Mouse (Mus musculus): ENCODE results near the gene P3h3.
A peak's percentile ranks its signal among the peaks of the same experiment; 100 is the strongest.
"Not testable (repeated sequence)": the region's sequence is repeated elsewhere in the genome, so short reads cannot be mapped to it uniquely, and the experiment has no call there.

Gene P3h3

GRCm38 (mm10) chr6:124865766-124866362 lies 8.3 kb upstream of the P3h3 start:
- no peak for DNase-seq

- DNase-seq = peak; percentile 78
Measured at GRCm38 (mm10) chr6:124863658-124864298, 6.2 kb upstream of the P3h3 start, which contains the start of gene Gpr162. Gene Gpr162, minus strand, starts transcription at chr6:124863983.

DNA sequence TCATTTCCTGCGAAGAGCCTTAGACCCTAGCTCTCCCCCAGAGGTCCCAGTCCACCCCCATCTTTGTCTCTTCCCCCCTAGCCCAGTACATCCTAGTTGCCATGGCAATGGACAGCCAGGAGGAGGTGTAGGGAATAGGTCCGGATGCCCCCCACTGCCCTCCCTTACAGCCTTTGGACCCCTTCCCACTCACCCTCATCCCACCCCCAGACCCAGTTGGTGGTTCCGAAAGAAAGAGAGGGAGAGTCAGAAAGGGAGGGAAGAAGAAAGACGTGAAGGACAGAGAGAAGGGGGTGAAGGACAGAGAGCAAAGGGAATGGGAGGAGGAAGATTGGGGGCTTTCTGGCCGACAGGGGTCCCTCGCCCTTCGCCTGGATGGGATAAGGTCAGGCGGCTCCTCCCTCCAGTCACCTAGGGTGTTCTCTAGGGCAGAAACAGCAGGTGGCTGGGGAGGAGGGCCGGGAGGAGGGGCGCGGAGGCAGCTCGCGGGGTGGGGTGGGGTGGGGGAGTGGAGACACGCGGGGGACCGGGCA lies 5.6 kb upstream of the P3h3 start:
- DNase-seq = peak; percentile 25

DNA sequence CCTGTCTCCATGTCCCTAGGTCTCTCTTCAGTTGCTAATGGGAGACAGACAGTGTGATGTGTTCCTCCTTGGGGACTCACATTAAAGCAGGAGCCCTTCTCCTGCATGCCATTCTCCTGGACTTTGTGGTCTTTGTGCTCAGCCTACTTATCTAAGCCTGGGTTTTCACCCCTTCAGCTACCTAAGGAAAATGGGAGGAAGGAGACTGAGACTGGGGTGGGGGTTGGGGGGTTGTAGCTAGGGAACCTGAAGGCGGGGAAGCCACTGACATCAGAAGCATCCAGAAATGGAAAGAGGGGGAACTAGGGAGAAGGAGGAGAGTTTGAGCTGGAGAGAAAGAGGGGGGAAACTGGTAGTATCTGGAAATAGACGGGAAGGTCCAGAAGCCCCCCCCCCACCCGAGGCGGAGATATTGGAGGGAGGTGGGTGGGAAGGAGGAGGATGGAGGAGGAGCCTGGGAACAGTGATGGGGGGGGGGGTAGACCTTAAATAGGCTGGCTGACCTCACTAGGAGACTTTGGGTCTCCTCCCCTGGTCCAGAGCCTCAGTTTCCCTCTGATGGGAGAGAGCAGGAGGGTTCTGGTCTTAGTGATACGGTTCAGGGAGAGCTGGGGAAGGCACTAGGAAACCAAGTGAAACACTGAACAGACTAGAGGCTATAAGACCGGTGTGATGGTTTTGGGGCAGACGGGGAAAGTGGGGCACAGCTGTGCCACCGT lies 5.0 kb upstream of the P3h3 start:
- DNase-seq = peak; percentile 32

- DNase-seq = no peak
Measured at GRCm38 (mm10) chr6:124861802-124862201, 4.2 kb upstream of the P3h3 start.

DNA sequence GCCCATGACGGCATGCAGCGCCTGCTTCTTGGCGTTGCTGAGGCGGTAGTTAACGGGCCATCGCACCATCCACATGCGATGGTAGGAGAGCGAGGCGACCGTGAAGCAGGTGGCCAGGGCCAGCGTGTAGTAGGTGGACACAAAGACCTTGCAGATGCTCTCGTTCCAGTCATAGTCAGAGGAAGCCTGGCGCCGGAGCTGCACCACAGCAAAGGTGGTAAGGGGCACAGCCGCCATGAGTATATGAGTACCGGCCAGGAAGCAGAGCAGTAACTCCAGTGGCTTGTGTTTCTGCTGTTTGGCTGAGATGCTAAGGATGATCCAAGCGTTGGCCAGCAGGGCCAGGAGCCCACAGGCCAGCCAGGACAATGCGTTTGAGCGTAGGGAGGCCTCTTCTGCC lies 3.7 kb upstream of the P3h3 start:
- DNase-seq = no peak

DNA sequence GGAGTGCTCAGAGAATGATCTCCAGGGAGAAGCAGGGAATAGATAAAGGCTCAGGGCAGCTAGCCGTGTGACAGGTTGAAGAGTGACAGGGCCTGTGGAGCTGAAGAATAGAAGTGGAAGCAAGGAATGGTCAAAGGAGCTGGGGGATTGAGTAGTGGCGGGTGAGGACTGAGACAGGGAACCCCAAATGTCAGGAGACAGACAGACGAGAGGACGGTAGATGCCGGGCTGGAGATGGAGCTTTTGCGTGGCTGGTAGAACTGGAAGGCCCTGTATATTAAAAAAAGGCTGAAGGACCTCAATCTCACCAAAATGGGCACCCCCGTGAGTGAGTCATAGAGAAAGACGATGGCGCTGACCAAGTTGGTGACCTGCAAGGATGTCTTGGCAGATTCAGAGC lies 3.0 kb upstream of the P3h3 start:
- peak; percentile 27 for DNase-seq

DNA sequence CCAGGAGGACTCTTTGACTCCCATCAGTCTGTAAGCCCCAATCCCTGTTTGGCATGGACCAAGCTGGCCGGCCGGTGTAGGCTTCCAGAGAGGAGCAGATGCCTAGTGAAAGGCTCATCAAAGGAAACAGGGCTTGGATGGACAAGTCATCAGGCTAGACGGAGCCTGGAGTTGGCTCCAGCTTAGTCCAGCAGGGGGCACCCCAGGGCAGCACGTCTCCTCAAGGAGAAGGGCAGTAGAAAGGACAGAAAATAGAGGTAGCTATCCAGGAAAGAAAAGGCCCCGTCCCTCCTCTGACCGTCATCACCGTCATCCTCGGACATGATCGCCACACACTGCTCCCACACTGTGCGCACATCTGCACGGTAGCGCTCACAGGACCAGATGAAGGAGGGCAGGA lies 2.2 kb upstream of the P3h3 start:
- peak; percentile 83 for DNase-seq

DNA sequence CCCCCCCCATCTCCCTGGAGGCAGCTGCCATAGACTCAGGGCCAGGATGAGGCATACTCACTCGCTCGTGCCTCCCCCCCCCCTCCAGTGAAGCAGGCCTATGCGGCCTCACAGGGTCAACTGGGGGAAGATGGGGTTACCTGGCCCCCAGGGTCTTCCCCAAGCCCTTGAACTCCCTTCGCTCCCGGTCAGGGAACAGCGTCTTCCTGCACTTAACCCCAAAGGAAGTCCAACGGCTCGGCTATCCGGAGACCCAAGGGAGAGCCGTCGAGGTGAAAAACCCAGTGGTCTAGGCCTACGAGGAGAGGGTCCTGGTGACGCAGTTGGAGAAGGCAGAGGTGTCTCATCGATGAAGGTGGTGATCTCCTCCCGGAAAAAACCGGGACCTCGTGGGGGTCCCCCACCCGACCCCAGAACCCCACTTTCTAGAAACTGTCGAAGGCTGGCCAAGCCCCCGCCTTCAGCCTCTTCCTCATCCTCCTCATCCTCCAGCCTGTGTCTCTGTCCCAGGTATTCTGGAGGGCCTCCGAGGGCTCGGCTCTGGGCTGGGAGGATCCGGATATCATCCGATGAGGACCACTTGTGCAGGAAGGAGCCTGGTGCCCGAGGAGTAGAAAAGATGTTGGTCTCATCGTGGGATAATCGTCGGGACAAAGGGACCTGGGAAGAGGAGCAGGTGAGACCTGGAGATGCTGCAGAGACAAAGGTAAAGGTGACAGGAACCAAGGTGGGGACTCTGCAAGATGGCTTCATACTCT lies 1.2 kb upstream of the P3h3 start:
- DNase-seq = no peak

GRCm38 (mm10) chr6:124857840-124858530 lies 433 bp upstream of the P3h3 start:
- DNase-seq = peak; percentile 37

DNA sequence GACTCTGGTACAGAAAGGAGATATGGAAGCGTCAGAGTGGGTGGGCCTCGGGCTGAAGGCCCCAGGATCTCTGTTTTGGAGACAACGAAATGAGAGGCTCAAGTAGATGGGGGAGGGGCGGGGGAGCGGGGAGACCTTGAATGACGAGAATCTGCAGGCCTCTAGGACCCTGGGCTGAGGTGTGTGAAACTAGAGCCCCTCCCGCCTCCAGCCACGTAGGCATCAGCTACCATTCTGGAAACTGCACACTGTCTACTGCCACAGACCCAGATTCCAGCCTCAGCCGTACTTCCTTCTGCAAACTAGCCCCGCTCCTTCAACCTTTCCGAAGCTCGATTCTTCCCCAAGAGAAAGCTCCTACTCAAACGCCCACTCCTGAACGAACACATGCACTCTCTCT lies 1.2 kb downstream of the P3h3 start:
- peak; percentile 49 for DNase-seq

- DNase-seq = no peak
Measured at GRCm38 (mm10) chr6:124854647-124855046, 2.9 kb downstream of the P3h3 start.

DNA sequence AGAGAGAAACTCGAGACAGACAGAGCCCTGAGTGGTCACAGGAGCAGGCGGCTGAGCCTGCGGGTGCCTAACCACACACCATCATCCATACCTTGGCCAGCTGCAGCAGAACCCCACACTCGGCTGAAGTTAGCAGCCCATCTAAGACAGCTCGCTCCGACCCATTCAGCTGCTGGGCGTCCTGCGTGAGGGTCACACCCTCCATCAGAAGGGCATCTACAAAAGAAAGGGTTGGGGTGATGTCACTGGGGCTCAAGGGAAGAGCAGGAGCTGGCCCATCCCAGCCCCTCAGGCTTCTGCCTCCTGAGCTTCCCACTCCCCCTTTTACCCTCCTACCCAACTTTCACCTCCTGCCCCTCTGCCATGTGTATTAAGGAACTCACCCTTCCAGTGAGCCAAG lies 7.0 kb downstream of the P3h3 start:
- DNase-seq = no peak

- DNase-seq = peak; percentile 84
Measured at GRCm38 (mm10) chr6:124847305-124847704, 10.2 kb downstream of the P3h3 start.

DNA sequence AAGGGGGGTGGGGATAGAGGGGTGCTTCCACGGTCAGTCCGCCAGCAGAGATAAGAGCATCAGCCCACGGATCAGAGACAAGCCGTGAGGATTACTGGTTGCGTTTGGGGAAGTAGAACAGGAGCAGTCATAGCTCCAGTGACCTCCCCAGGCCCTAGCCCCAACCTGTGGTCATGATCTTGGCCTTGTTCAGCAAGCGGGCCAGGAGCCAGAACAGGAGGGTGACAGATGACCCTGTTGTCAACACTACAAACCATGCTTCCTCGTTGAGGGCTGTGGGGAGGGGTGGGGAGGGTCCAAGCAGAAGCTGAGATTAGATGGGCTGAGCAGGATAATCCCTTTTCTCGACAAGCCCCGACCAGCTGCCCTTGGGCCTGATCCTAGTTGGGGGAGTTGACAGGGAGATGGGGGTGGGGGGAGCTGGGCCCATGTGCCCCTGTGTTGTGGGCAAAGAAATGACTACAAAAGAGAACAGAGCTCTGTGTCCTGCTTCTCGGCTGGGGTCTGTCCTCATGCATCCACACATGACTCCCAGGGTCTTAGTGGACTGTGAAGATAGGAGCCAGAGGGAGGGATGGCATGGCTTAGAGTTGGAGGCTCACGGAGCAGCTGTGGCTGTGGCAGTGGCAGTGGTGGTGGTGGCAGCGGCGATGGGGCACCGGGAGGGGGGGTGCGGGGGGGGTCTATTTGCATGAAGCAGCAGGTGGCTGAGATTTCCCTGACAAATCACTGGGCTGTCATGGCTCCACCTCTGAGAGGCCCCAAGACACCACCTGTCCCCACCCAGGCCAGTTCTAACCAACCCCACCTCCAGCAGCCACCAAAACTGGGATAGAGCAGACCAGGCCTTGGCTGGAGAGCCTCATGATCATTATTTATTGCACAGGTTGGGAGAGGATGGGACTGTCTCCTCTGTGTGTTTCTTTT lies 17.0 kb downstream of the P3h3 start, which contains the start of gene Gnb3:
Gnb3 (minus strand) TSS at position 35 of the 927 bp plus-strand sequence.
- DNase-seq = no peak

DNA sequence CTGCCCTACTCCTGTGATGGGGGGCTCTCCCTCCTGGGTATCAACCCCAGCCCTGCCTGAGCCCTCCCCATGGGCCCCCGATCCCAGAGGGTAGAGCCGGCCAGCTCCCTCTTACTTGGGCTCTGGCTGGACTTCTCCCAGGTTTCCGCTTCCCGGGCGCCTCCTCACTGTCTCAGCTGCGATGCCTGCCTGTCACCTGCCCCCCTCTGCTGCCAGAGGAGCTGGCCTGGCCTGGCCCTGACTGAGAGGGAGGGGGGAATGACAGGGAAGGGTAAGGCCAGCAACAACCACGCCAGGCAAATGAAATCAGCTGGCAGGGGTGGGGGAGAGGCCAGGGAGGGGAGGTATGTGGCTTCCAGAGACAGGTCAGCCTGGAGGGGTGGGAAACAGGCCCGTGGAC lies 17.7 kb downstream of the P3h3 start:
- no peak for DNase-seq

DNA sequence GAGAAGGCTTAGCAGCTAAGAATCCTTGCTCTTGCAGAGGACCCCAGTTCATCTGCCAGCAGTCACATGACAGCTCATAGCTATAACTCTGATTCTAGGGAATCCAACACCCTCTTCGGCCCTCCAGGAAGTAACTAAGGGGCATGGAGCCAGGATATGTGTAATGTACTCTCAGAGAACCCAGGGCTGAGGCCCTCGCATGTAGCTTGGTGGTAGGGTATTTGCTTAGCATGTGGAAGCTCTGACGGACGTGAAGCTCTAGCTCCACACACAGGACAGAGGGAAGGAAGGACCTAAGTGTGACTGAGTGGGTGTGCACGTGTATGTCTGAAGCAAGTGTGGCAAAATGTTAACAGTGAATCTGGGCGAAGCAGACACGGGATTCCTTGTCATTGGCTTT lies 21.1 kb downstream of the P3h3 start:
- DNase-seq = no peak

- no peak for DNase-seq
Measured at GRCm38 (mm10) chr6:124835531-124835930, 22.0 kb downstream of the P3h3 start.

DNA sequence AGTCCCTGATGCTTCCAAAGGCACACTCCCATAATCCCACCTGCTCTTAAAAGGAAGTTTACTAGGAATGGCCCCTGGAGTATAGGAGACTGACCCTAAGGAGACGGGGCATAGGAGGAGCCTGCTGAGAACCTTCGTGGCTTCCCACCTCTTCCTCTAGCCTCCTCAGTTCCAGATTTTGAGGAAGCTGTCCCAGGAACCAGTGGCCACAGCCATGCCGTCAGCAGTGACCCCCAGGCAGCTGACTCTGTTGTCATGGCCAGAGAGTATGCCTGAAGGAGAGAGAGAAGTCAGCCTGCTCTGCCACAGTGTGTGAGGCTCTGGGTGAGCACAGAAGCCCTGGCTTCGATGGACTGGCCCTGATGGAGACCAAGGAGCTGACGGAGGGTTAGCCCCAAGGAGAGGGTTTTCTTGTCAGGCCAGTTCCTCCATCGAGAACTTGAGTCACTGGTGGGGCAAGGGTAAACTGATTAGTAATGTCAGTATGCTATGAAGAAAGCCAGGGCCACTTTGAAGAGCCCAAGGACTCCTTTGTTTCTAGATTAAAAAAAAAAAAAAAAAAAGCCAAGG lies 23.0 kb downstream of the P3h3 start:
- DNase-seq = no peak

DNA sequence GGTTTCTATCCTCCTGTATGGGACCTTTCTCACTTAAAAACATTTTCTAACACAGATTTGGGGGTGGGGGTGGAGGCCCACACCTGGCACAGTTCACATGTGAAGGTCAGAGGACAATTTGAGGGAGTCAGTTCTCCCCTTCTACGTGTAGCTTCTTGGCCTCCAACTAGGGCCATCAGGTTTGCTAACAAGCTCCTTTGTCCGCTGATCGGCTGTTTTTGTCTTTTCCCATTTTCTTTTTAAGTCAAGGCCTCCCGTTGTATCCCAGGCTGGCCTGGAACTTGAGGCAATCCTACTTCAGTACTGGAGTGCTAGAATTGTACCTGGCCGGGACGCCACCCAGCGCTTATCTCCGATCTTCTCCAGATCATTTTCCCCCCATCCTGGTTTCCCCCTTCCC lies 25.9 kb downstream of the P3h3 start:
- no peak for DNase-seq

DNA sequence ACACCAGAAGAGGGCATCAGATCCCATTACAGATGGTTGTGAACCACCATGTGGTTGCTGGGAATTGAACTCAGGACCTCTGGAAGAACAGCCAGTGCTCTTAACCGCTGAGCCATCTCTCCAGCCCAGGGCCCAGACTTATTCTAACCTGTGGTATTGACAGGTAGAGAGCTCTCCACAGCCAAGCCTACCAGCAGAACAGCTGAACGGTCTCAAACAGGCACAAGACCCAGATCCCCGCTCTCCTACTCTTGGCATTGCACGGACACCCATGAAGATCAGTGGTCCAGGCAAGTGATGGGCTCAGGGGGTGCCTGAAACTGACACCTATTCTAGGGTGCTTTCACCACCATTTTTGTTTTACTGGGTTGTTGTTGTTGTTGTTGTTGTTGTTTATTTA lies 26.4 kb downstream of the P3h3 start:
- not testable (repeated sequence) for DNase-seq

Measured in right cerebral cortex, postnatal 25 days (tissue).